Mouse (Mus musculus) c-Kit-positive CD71-positive TER-119-positive erythroid progenitor cells, embryonic 14.5 days (primary cell): Measurements from ENCODE around the gene Selplg.

ENCODE experiments used
- DNase-seq: peaks from one replicate; pipeline ENCODE4 v3.0.0-alpha.2; 2013; ENCODE audit warnings: low spot score

The Selplg gene

DNA sequence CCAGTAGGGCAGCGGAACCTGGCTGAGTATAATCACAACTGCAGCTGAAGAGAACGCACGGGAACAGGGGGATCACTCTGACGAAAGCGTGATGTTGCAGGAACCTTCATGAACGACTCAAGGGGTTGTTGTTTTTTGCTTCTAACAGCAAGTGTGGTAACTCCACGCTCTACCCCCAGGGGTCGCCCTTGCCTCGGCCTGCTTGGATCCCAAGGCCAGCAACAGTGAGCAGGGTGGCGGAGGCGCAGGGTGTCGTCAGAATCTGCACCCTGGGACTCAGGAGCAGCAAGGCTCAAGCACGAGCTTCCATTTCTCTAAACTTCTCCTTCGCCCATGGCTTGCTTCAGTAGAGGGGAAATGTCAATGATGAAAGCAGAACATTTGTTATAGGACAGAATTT lies 22.1 kb upstream of the Selplg start:
- DNase-seq: peak; percentile 71

GRCm38 (mm10) chr5:113853541-113853940 lies 21.1 kb upstream of the Selplg start:
- no peak for DNase-seq

DNA sequence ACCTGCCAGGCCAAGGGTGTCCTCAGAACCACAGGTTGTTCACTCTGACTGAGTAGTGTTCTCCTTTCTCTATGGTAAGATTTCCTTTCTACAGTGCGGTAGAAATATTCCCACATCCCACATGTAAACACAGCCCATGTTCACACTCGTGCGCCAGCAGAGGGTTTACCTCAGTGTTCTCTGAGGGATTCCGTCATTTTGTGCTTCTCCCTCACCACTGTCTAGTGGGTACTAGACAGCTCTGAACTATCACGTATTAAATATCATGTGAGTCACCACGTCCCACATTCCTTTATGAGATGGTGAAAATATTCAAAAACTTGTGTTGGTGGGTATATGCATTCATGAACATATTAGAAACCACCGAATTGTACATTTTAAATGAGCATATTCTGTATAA lies 20.0 kb upstream of the Selplg start:
- no peak for DNase-seq

- DNase-seq: peak; percentile 44
Measured at GRCm38 (mm10) chr5:113850680-113851230, 18.3 kb upstream of the Selplg start.

DNA sequence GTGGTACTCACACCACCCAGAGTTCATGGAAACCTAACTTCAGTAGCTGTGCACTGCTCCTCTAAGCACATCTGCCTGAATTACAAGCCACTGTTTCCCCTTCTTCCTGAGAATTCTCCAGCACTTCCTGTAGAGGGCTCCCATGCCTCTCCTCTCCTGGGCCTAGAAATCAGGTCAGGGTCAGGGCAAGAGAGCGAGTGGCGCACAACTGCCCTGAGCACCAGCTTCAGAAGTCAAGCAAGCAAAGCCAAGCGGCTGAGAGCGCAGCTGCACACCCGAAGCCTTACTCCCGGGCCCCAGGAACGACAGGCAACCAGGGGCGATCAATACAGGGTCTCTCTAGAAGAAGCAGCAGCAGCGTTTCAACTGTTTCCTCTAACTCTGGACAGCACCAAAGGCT lies 15.2 kb upstream of the Selplg start:
- no peak for DNase-seq

DNA sequence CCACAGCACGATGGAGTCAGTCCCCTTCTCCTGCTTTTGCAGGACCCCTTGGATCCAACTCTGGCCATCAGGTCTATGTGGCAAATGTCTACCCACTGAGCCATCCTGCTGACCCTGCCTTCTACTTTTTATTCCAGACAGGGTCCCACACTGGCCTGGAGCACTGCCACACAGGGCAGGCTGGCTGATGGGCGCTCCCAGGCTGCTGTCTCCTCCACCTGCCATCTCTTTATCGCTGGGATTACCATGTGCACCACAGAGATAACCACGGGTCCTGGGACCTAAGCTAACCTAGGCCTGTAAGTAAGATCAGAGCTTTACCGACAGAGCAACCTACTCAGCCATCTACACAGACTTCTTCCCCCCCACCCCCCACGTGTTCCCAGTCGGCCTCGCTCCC lies 14.2 kb upstream of the Selplg start:
- peak; percentile 85 for DNase-seq

GRCm38 (mm10) chr5:113845627-113846026 lies 13.2 kb upstream of the Selplg start:
- no peak for DNase-seq

- DNase-seq: peak; percentile 62
Measured at GRCm38 (mm10) chr5:113844721-113845120, 12.3 kb upstream of the Selplg start.

GRCm38 (mm10) chr5:113844106-113844505 lies 11.7 kb upstream of the Selplg start:
- no peak for DNase-seq

DNA sequence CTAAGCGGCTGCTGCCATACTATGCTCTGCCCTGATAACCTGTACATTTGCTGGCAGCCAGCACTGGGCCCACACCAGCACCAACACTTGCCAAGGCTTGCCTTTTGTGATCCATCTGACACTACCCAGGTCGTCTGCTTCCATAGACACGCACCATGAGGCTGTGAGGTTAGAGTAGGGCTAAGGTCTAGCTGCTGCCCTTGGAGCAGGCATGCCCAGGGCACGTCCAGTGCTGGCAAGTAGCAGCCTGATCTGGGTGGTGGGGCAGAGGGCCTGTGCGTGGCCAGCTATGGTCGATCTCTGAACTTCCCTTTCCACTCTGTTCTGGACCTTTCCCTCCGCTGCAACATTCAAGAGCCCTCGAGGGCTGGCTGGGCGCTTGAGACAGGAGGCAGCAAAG lies 10.5 kb upstream of the Selplg start:
- DNase-seq: no peak

DNA sequence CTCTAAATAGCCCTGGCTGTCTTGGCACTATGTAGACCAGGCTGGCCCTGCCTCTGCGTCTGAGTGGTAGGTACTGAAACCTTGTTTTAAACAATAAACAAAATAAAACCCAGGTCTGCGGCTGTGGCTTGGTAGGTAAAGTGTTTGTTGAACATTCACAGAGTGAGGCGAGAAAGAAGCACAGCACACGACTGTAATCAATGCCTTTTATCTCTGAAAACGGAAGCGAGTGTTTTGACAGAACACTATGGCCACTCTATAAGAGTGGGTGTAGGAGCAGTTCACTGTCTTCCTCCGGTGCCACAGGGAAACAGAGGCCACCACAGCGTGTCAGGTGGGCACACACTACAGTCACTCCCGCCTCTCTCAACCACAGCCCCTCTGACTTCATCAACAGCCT lies 9.8 kb upstream of the Selplg start:
- DNase-seq: no peak

GRCm38 (mm10) chr5:113841243-113842225 lies 9.1 kb upstream of the Selplg start:
- DNase-seq: no peak

GRCm38 (mm10) chr5:113840443-113840842 lies 8.0 kb upstream of the Selplg start:
- DNase-seq: no peak

- no peak for DNase-seq
Measured at GRCm38 (mm10) chr5:113836961-113837360, 4.5 kb upstream of the Selplg start.

- DNase-seq: no peak
Measured at GRCm38 (mm10) chr5:113833316-113833947, 988 bp upstream of the Selplg start.

GRCm38 (mm10) chr5:113831741-113832140 lies 703 bp downstream of the Selplg start:
- no peak for DNase-seq

DNA sequence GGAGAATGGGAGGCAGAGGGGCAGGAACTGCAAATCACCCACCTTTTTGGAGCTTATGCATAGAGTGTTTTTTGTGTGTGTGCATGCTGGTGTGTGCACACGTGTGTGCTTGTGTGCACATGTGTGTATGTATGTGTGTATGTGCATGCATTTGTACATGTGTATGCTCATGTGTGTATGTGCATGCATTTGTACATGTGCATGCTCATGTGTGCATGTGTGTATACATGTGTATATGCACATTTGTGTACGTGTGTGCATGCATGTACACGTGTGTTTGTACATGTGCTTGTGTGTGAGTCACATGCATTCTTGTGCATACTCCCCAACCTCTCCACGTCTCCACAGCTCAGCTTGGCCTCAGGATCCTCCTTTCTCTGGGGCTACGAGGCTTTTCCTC lies 1.6 kb downstream of the Selplg start:
- no peak for DNase-seq

GRCm38 (mm10) chr5:113830292-113830643 lies 2.2 kb downstream of the Selplg start:
- DNase-seq: peak; percentile 54

GRCm38 (mm10) chr5:113829566-113830291 lies 2.7 kb downstream of the Selplg start:
- no peak for DNase-seq

DNA sequence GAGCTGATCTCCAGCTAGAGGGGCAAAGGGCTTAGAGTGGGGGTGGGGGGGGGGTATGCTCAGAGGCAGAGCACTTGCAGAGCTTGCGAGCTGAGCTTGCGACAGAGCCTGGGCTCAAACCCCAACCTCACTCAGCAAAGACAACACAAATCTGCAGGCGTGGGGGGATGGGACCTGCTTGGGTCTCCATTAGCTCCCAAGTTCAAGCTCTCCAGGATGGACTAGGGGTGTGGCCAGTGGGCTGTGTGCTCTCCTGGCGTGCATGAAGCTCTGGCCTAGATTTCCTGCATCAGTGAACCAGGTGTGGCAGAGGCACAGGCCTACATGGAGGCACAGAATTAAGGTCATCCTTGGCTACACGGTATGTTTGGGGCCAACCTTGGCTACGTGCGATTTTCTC lies 4.0 kb downstream of the Selplg start:
- DNase-seq: no peak

DNA sequence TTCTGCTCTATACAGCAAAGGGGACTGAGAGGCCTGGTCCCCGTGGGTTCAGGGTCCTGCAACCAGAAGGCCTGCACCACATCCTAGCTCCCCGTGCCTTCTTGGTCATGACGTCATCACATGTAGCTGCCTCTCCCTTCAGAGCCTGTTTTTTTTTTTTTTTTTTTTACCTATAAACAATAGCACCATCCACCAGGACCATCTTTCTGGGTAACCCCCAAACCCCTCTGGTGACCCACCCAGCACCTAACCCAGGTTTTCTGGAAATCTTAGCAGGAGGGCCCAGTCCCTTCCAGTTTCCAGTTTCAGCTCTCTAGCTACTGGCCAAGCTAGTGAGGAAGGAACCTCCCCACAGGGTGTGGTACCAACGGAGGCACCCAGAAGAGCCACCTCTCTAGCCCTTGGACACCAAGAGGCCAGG lies 4.4 kb downstream of the Selplg start:
- no peak for DNase-seq

GRCm38 (mm10) chr5:113826619-113827018 lies 5.8 kb downstream of the Selplg start:
- no peak for DNase-seq
